Mouse (Mus musculus) forebrain, embryonic 10.5 days (tissue): ENCODE data around the gene Spint2. TPM values are rescaled to one million over a fixed set of nuclear protein-coding genes. Genes with fewer than 3 reads are reported as not detected.
A peak's percentile ranks its signal among the peaks of the same experiment; 100 is the strongest.

Experiments used
- DNase-seq: peaks from one replicate; pipeline ENCODE4 v3.0.0-alpha.2; 2017; ENCODE audit warnings: low spot score; ENCODE audit errors: extremely low spot score
- H3K27ac ChIP-seq: fragments of 300-500 bp; sonication (generic); 2 replicates; pipeline ENCODE4 v1.5.1; 2016; ENCODE audit warnings: mild to moderate bottlenecking
- H3K27me3 ChIP-seq: fragments of 300-500 bp; sonication (generic); 2 replicates; pipeline ENCODE4 v1.6.1; 2016; ENCODE audit warnings: mild to moderate bottlenecking; ENCODE audit not compliant: poor library complexity, severe bottlenecking
- H3K36me3 ChIP-seq: fragments of 300-500 bp; sonication (generic); replicated peaks from 2 replicates; pipeline ENCODE4 v1.6.1; 2016; ENCODE audit warnings: mild to moderate bottlenecking, moderate library complexity
- H3K4me1 ChIP-seq: fragments of 300-500 bp; sonication (generic); 2 replicates; pipeline ENCODE4 v1.6.1; 2016
- H3K4me3 ChIP-seq: fragments of 300-500 bp; sonication (generic); 2 replicates; pipeline ENCODE4 v1.5.1; 2016; ENCODE audit warnings: mild to moderate bottlenecking, moderate library complexity
- H3K9me3 ChIP-seq: fragments of 300-500 bp; sonication (generic); 2 replicates; pipeline ENCODE4 v1.6.1; 2016; ENCODE audit warnings: mild to moderate bottlenecking, moderate library complexity
- WGBS: fragments of 180-500 bp; shearing (Covaris S2); methylation state at CpG from one replicate; pipeline ENCODE4 v1.1.7; 2016; 5-methylcytosine and 5-hydroxymethylcytosine counted together
- polyA plus RNA-seq: library from polyadenylated mRNA; unstranded; fragments of >200 nt; fragmentation: Nextera tagmentation; extraction: Ambion mirVana; gene quantifications from 2 replicates; pipeline ENCODE4 v1.2.1, GENCODE M21; 2016

Spint2 gene
- polyA plus RNA-seq, 1 experiment from 2014 or later, result 50.8 TPM

DNA sequence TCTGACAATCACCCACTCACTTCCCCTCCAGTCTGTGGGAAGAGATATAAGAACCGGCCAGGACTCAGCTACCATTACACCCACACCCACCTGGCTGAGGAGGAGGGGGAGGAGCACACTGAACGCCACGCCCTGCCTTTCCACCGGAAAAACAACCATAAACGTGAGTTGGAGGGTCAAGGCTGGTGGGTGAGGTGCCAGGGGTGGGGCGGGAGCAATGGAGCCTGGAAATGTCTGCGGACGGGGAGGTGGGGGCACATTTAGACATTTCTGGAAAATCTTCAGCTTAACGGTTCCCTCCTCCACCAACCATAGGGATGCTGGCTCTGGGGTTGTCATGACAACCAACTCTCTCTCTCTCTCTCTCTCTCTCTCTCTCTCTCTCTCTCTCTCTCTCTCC is 31.3 kb upstream of the Spint2 start:
- Histone ChIP-seq H3K36me3 (peaks cover 61% of the 10 kb centered on the region), H3K27ac (peak overlapping the region; percentile 48; the same call in 1 of the 2 replicates), H3K4me1 (peaks cover 83% of the 10 kb centered on the region), H3K27me3 (peaks cover 35% of the 10 kb centered on the region), H3K4me3 (no peak overlapping the region), H3K9me3 (no peaks in the 10 kb centered on the region)
- DNase-seq, result no peak
- WGBS, result 29% methylated on average over 9 of the region's 9 CpGs

DNA sequence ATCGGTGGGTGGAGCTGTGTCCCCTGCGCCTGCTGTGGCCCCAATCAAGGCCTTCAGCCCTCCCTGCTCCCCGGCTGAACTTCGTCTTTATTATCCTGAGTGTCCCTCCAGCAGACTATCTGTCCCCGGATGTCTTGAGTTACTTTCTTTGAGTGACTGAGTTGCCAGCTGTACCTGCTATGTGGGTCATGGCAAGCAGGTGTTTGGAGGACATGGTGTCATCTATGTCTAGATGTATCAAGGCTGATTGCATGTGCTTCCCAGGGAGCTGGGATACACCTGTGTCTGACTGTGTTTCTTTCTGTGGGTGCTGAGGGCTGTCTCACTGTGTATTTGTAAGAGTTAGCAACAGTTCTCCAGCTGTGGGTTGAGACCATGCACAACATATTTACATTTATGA is 28.0 kb upstream of the Spint2 start:
- peaks cover 42% of the 10 kb centered on the region for H3K36me3 ChIP-seq
- peaks cover 61% of the 10 kb centered on the region for H3K27me3 ChIP-seq
- DNase-seq, result no peak
- 11% methylated on average over 5 of the region's 5 CpGs for WGBS
- H3K4me1 ChIP-seq, result peaks cover 83% of the 10 kb centered on the region
- H3K9me3 ChIP-seq, result no peaks in the 10 kb centered on the region
- H3K4me3 ChIP-seq, result peak overlapping the region; percentile 77
- peak overlapping the region; percentile 74 for H3K27ac ChIP-seq

DNA sequence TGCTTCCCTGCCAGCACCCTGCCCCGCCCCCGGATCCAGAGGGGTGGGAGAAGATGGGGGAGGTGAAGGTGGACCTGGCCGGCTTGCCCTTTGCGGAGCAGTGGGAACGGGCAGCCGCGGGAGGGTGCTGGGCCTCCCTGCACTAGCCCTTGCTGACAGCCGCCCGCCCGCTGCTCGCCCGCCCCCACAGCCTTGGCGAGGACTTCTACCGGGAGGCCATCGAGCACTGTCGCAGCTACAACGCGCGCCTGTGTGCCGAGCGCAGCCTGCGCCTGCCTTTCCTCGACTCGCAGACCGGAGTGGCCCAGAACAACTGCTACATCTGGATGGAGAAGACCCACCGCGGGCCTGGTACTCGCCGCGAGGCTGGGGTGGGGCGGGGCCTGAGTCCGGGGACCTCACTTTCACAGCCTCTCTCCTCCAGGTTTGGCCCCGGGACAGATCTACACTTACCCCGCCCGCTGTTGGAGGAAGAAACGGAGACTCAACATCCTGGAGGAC is 27.6 kb upstream of the Spint2 start:
- Histone ChIP-seq H3K27ac (peak overlapping the region; percentile 74), H3K9me3 (no peaks in the 10 kb centered on the region), H3K4me1 (peaks cover 83% of the 10 kb centered on the region), H3K4me3 (peak overlapping the region; percentile 77), H3K27me3 (peaks cover 64% of the 10 kb centered on the region), H3K36me3 (peaks cover 37% of the 10 kb centered on the region)
- peak; percentile 47 for DNase-seq
- under 1% methylated on average over 36 of the region's 36 CpGs for WGBS

DNA sequence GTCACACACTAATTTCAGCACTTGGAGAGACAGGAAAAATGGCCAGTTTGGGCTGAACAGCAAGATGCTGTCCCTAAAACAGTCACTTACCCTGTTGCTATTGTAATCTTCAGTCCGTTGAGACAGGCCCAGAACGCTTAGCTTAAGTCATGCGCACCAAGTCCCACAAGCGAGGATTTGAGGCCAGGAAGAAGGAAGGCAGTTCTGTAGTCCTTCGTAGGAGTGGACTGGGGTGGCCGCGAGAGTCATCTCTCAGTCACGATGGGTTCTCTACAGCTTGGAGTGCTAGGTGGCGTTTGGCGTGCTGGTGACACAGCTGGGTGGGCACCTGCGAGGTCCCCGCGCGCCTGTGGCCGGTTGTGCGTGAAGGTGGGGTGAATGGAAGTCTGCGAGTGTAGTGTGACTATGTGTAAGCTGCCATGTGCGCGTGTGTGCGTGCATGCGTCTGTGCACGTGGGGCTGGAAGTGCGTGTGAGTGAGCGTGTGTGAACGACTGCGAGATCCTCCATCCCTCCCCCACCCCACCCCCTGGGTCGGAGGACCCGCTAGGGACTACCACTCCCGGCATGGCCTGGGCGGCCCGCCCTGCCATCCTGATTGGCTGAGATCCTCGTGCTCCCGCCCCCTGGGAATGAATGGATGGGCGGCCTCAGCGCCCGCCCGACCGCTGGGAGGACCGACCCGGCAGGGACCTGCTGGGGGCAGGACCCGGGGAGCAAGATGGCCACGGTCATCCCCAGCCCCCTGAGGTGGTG is 25.8 kb upstream of the Spint2 start:
- H3K27me3 ChIP-seq, result peaks cover 73% of the 10 kb centered on the region
- peaks cover 23% of the 10 kb centered on the region for H3K36me3 ChIP-seq
- WGBS, result 2% methylated on average over 42 of the region's 42 CpGs
- H3K27ac ChIP-seq, result peak overlapping the region; percentile 87
- peak; percentile 90 for DNase-seq
- peak overlapping the region; percentile 77 for H3K4me3 ChIP-seq
- peaks cover 78% of the 10 kb centered on the region for H3K4me1 ChIP-seq
- no peaks in the 10 kb centered on the region for H3K9me3 ChIP-seq

DNA sequence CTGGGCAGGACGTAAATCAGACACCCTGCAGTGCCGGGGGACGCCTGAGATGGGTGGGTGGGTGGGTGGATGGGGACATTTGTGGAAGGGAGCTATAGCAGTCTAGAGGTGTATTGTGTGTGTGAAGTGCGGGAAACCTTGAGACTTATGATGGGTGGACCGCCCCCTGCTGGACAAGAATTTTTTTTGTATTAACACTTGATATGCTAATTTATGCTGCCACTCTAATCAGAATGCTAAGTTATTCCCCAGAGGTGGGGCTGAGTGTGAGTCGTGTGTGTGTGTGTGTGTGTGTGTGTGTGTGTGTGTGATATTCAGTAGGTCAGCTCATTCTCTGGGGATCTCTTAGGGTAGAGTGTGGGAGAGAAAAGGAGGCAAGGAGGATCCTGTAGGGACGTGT is 24.9 kb upstream of the Spint2 start:
- Histone ChIP-seq H3K9me3 (no peaks in the 10 kb centered on the region), H3K27ac (peak overlapping the region; percentile 89), H3K4me1 (peaks cover 75% of the 10 kb centered on the region), H3K36me3 (peaks cover 14% of the 10 kb centered on the region), H3K4me3 (peak overlapping the region; percentile 77), H3K27me3 (peaks cover 75% of the 10 kb centered on the region)
- peak; percentile 56 for DNase-seq
- 19% methylated on average over 7 of the region's 7 CpGs for WGBS

DNA sequence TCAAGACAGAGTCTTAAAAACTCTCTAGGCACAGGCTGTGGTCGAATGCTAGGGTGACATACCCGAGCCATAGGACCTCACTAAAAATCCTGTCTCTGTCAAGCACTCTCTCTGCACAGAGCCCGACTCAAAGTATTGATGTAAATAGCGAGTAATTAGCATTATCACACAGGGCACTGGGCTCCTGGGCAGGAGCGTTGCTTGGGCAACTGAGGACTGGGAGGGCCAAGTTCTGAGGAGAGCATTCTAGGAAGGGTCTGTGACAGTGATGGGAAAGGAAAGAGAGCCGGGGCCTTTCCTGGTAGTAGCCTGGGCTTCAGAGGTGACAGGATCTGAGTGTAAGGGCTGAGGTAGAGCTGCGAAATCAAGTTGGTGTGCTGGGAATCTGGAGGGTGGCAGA is 24.4 kb upstream of the Spint2 start:
- DNase-seq, result no peak
- H3K4me3 ChIP-seq, result peak overlapping the region; percentile 77
- H3K36me3 ChIP-seq, result peaks cover 9% of the 10 kb centered on the region
- no peaks in the 10 kb centered on the region for H3K9me3 ChIP-seq
- 31% methylated on average over 7 of the region's 7 CpGs for WGBS
- peaks cover 77% of the 10 kb centered on the region for H3K4me1 ChIP-seq
- H3K27ac ChIP-seq, result peak overlapping the region; percentile 89
- H3K27me3 ChIP-seq, result peaks cover 70% of the 10 kb centered on the region

DNA sequence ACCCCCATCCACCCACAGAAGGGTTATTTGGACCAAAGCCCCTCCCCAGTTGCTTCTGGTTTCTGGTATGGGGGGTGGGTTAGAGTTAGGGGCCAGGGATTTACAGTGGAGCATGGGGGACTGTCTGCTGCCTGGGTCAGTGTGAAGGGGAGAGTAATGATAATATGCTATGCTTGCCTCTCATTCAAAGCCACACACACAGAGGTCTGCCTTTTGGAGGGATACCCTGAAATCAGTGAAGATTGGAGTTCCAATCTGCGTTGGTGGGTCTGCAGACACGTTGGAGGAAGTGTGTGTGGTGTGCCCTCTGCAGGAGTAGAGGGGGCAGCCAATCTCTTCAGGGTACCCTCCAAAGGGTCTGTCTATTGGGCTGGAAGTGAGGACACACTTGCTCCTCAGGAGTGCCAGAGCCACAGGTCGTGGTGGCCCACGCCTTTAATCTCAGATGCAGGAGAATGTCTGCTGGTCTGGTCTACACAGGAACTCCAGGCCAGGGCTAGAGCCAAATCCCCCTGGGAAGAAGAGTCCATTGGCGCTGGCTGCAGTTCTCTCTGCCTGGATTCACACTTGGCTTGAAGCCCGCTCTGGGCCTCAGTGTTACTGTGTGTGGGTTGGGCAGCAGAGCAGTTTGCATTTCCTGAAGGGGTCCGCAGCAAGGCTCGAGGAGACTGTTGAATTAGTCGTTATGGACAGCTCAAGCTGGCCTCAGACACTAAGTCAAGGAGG is 23.7 kb upstream of the Spint2 start:
- peaks cover 63% of the 10 kb centered on the region for H3K27me3 ChIP-seq

DNA sequence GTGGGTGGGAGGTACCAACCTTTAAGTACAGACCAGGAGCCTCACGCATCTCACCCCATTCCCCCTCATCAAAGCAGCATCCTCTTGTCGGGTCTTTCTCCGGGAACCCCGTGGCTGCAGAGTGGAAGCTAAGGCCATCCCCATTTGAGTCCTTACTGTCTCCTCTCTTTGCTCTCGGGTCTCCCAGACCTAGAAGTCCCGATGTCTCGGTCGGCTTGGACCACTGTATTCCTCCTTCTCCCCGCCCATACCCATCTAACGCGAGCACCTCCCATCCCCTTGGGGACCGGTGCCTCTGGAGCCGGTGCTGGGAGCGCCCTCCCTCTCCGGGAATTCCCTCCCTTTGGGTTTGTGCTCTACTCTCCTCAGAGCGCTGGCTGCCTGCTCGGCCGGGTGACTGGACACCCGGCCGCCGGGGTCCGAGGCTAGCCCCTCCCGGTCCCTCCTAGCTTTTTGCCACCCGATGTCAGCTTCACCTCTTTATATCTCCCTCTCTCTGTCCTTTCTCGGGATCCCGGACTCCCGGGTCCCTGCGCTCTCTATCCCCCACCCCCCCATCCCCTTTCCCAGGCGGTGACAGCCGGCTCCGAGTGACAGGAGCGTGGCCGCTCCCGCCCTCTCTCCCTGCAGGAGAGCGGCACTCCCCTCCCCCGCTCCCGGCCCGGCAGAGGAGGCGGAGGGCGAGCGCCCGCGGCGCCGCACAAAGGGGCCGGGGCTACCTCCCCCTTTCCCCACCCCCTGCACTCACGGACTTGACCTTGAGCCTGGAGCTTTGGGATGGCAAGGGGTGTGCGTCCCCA is 23.0 kb upstream of the Spint2 start:
- Histone ChIP-seq H3K27me3 (peaks cover 55% of the 10 kb centered on the region), H3K36me3 (no peaks in the 10 kb centered on the region), H3K27ac (peak overlapping the region; percentile 89), H3K4me1 (peaks cover 70% of the 10 kb centered on the region), H3K4me3 (peak overlapping the region; percentile 77), H3K9me3 (no peaks in the 10 kb centered on the region)
- DNase-seq, result peak; percentile 64
- WGBS, result under 1% methylated on average over 48 of the region's 48 CpGs

More for the DNA sequence above, 23.7 kb upstream of the Spint2 start:
- Histone ChIP-seq H3K4me3 (peak overlapping the region; percentile 77), H3K27ac (peak overlapping the region; percentile 89), H3K9me3 (no peaks in the 10 kb centered on the region), H3K4me1 (peaks cover 76% of the 10 kb centered on the region), H3K36me3 (peaks cover 2% of the 10 kb centered on the region)
- peak; percentile 33 for DNase-seq
- WGBS, result 15% methylated on average over 9 of the region's 9 CpGs

DNA sequence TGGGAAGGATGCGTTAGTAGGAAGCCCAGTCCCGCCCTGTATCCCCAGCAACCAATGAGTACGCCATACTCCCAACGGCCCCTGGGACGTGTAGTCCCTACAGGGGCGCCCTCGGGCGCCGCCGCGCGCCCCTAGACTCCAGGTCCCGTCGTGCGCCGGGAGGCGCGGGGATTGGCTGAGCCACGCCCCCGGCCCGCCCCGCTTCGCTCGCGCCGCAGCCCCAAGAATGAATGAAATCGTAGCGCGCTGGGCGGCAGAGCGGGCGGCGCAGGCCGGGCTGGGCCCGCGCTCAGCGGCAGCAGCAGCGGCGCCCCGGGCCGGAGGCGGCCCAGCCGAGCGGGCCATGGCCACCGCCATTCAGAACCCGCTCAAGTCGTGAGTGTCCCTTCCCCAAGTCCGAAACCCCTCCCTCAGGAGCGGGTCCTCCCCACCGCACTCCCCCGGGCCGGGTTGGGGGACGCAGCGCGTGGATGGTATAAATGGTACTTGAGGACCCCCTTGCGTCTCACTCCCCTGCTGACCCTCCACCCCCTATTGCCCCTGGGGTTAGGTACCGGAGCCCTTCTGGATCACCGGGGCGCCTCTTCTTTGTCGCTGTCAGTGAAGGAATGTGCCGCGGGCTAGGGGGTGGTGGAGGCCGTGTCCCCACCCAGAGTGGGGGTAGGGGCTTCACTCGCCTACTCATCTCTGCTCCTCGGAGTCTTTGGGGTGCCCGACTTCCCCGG is 22.2 kb upstream of the Spint2 start, which contains the start of gene Dpf1:
Dpf1 (plus strand) TSS at position 214 of the 725 bp plus-strand sequence.
- under 1% methylated on average over 67 of the region's 67 CpGs for WGBS
- H3K9me3 ChIP-seq, result no peaks in the 10 kb centered on the region
- peak within 1 kb of the TSS; percentile 89 for H3K27ac ChIP-seq
- H3K4me1 ChIP-seq, result peaks cover 62% of the 10 kb centered on the region
- peak within 1 kb of the TSS; percentile 77 for H3K4me3 ChIP-seq
- H3K36me3 ChIP-seq, result no peaks in the 10 kb centered on the region
- peaks cover 48% of the 10 kb centered on the region for H3K27me3 ChIP-seq
- DNase-seq, result peak; percentile 81

DNA sequence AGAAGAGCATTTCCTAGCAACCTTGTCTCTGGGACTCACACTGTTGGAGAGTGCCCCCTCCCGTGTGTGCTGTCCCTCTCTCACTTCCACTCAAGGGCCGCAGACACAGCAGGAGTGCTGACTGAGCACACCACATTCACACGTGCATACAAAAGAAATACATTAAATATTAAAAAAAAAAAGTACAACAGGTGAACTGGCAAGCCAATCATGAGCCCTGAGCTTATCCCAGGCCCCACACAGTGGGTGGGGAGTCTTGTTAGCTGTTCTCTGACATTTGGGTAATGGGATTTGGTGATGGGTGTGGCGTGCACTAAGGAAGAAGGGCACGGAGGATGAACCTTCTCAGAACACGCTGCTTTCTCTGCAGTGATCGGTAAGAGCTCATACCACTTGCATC is 20.9 kb upstream of the Spint2 start:
- no peak overlapping the region for H3K27ac ChIP-seq
- no peak for DNase-seq
- H3K27me3 ChIP-seq, result peaks cover 38% of the 10 kb centered on the region
- H3K4me1 ChIP-seq, result peaks cover 50% of the 10 kb centered on the region
- 67% methylated on average over 7 of the region's 7 CpGs for WGBS
- H3K4me3 ChIP-seq, result no peak overlapping the region
- no peaks in the 10 kb centered on the region for H3K9me3 ChIP-seq
- no peaks in the 10 kb centered on the region for H3K36me3 ChIP-seq

DNA sequence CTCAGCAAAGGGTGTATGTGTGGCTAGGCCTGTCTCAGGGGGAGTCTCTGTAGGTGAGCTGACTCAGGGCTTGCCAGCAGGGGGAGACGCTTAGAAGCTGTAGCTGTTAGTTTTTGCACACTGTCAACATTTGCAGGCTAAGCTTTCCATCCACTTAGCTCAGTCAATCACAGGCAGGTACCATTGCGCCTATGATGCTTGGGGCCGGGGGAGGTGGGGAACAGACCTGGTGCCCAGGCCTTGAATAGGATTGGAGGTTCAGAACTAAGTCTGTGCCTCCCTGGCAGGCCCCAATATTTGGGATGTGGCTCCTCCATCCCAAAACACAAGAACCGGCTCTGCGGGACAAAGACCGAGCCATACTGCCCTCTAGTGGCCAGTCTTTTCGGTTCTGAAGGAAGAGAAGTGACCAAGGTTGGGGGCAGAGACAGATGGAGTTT is 19.4 kb upstream of the Spint2 start:
- peak overlapping the region; percentile 29 for H3K4me3 ChIP-seq

DNA sequence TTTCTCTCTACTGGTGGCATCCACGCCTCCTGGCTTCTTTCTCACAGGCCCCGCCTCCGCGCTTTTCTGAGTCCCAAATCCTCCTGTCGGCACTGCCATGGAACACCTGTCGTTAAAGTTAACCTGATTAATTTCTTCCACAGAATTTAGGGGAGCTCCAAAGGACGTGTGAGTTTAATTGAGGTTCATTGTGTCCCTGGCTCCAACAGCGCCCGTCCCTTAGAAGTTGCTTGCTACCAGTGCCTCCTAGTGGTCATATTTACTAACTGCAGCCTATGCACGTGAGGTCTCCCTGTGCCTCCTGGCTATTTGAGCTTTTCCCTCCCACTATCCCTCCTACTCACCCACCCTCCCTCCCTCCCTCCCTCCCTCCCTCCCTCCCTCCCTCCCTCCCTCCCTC is 15.3 kb upstream of the Spint2 start:
- H3K4me3 ChIP-seq, result no peak overlapping the region
- peaks cover 27% of the 10 kb centered on the region for H3K4me1 ChIP-seq
- H3K27me3 ChIP-seq, result peaks cover 22% of the 10 kb centered on the region
- no peaks in the 10 kb centered on the region for H3K36me3 ChIP-seq
- peak; percentile 68 for DNase-seq
- no peaks in the 10 kb centered on the region for H3K9me3 ChIP-seq
- H3K27ac ChIP-seq, result no peak overlapping the region
- 14% methylated on average over 10 of the region's 10 CpGs for WGBS

More for the DNA sequence above, 19.4 kb upstream of the Spint2 start:
- Histone ChIP-seq H3K9me3 (no peaks in the 10 kb centered on the region), H3K4me1 (peaks cover 35% of the 10 kb centered on the region), H3K27ac (peak overlapping the region; percentile 80), H3K27me3 (peaks cover 28% of the 10 kb centered on the region), H3K36me3 (no peaks in the 10 kb centered on the region)
- DNase-seq, result peak; percentile 82
- 1% methylated on average over 7 of the region's 7 CpGs for WGBS
